Mouse (Mus musculus) T-cell, adult 2 months (primary cell): ENCODE data around the gene Plekhn1.

Source experiments
- DNase-seq: peaks from one replicate; pipeline ENCODE4 v3.0.0; 2022; ENCODE audit warnings: low spot score

Gene Plekhn1

DNA sequence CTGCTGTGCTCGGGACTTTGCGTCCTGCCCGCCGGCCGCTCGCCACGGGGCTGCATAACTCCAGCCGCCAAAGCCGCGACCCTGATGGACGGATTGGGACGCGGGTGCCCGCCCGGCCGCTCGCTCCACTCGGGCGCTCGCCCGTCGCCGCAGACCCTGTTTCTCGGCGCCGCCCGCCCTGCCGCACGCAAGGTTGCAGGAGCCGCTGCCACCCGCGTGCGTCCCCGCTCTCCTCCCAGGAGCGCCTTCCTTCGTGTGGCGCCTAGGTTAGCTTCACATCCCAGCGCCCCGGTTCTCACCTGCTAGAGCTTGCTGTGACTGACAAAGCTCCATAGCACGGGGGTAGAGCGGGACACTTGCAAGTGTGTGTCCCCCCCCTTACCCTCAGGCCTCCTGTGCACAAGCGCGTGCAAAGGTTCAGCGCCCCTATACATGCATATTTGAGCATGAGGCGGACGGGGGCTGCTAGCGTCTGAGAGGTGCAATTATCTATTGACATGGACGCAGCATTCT, at the start of gene Plekhn1:
Gene Plekhn1 (minus strand): TSS at position 157 of the 513 bp plus-strand sequence.
- DNase-seq = peak; percentile 68

DNA sequence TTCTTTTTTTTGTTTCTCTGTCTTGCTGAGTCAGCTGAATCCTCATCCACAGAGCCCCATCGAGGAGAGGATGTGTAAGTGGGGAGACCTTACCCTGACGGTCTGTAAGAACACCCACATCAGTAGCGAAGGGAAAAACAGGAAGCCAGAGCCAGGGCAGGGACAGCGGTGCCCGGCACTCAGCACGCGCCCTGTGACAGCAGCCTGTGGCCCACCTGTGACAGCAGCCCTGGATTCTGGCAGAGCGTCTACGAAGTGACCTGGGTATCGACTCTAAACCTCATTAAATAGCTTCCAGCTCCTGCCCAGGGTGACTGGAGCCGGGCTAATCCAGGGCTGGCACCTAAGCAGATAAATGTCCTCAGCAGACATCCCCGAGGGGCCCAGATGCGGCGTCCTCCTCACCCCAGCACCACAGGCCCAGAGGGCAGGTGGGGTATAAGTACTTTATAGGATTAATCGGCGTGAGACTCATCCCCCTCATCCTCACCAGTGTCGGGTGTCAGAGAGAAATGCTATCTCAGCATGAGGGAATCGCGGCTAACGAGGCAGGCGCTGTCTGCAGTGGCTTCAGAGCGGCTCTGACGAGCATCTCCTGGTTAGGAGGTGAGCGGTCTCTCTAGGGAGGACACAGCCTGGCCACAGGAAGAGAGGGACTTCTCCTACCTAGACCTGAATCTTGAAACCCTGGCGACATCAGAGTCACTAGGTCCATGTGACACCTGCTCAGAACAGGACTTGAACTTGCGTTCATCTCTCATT, 20.6 kb upstream of the Plekhn1 start, which contains the start of gene Samd11:
Gene Samd11 (minus strand): TSS at position 580 of the 762 bp plus-strand sequence.
- DNase-seq = peak; percentile 46

DNA sequence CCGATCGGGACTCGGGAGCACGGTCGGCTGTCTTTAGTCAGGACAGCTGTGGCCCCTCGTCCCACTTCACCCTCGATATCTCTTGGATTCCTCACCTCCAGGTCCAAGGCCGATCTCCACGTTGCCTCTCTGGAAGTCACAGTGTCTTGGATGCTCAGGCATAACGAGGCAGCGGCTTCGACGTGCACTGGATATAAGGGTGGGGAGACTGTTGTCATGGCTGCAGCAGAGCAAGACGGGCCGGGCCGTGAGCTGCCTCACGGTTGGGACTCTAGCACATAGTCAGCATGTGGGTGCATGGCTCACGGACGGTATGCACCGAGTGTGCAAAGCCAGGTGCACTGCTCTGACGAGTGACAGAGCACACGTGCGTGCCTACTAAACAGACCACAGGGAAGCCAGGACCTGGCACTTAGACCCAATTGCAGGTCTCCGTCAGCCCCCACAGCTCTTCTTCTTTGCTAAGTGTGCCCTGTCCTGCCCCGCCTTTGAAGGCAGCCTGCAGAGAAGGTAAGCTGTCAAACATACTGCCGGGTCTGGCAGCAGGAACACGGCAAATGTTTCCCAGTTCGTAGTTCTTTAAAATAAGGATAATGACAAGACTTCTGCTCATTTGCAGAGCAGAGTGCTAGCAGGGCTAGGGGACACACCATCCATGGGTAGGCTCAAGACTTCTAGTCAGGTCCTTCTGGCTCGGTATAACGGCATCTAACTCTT, 19.9 kb upstream of the Plekhn1 start:
- DNase-seq = peak; percentile 25

GRCm38 (mm10) chr4:156253043-156253442, 18.4 kb upstream of the Plekhn1 start:
- DNase-seq = no peak

GRCm38 (mm10) chr4:156252619-156253018, 18.0 kb upstream of the Plekhn1 start:
- DNase-seq = no peak

DNA sequence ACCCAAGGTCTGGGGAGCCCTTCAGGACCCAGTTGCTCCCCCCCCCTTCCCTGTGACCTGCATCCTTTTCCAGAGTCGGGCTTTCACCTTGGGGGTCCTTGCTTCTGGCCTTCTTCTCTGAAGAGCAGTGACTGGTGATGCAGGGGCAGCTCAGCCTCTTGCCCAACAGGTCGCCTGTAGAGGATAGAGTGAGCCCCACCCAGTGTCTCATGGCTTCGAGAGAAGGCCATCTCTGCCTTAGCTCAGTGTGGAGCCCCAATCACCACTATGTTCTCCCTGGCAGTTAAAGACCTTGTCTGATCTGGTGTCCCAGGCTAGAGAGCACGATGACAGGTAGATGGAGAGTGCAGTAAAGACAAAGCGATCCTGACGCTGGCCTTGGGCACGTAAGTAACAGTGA, 17.5 kb upstream of the Plekhn1 start:
- DNase-seq = no peak

DNA sequence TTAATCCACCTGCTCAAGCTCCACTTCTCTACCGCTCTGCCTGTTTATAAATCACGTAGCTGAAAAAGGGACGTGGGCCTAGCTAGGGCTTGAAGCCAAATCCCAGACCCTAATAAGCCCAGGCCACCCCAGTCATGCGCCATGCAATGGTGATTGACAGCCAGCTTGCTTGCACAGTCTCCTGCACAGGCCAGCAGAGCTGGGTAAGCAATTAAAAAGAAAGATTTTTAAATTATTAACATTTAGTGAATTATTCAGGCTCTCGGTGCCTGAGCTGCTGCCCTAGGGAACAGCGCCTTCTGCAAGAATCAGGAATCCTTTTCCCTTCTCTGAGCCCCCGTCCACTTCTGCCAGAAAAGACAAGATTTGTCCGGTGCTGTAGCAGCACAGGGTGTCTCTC, 16.4 kb upstream of the Plekhn1 start:
- no peak for DNase-seq

- no peak for DNase-seq
These were observed 14.9 kb upstream of the Plekhn1 start for GRCm38 (mm10) chr4:156249567-156249966.

DNA sequence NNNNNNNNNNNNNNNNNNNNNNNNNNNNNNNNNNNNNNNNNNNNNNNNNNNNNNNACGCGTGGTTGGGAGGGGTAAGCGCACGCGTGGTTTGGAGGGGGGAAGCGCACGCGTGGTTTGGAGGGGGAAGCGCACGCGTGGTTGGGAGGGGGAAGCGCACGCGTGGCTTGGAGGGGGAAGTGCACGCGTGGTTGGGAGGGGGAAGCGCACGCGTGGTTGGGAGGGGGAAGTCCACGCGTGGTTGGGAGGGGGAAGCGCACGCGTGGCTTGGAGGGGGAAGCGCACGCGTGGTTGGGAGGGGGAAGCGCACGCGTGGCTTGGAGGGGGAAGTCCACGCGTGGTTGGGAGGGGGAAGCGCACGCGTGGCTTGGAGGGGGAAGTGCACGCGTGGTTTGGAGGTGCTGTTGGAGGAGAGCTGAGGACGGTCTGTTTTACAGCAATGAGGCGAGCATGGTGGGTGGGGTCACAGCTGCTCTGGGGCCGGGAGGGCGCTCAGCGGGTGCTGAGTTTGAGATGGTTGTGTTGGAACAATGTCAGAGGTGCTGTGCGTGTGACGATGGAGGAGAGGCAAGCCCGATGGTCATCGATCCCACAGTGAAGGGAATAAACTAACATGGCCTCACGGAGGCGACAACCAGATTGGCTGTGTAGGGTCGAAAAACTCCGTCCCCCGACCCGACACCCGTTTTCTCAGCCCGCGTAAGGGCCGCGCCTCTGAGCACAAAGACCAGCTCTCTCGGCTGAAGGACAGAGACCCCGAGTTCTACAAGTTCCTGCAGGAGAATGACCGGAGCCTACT, 2.2 kb upstream of the Plekhn1 start:
- DNase-seq = no peak

GRCm38 (mm10) chr4:156235808-156236533, 1.3 kb upstream of the Plekhn1 start, which contains the start of gene Noc2l:
Gene Noc2l (plus strand): TSS chr4:156236010.
- DNase-seq = peak; percentile 91

- DNase-seq = no peak
These were observed 708 bp upstream of the Plekhn1 start for GRCm38 (mm10) chr4:156235360-156235770.

DNA sequence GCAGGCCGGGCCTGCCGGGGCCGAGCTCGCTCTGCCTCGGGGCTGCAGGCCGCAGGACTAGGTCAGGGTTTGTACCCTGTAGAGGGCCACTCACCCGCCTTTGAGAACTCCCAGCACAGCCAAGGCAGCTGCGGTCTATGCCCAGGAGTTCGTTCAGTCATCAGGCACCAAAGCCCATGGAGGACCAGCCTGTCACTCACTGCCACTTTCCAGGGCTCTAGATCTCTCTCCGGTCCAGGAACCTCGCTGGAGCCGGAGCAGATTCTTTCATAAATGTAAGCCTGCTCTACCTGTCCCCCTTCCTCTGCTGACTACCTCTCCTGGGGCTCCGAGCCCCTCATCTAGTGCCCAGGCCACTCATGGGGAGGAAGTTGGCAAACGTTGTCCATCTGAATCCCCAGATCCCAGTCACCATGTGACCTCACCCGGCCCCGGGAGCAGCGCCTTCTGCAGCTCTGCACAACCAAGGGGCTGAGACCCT, 596 bp downstream of the Plekhn1 start:
- DNase-seq = no peak

DNA sequence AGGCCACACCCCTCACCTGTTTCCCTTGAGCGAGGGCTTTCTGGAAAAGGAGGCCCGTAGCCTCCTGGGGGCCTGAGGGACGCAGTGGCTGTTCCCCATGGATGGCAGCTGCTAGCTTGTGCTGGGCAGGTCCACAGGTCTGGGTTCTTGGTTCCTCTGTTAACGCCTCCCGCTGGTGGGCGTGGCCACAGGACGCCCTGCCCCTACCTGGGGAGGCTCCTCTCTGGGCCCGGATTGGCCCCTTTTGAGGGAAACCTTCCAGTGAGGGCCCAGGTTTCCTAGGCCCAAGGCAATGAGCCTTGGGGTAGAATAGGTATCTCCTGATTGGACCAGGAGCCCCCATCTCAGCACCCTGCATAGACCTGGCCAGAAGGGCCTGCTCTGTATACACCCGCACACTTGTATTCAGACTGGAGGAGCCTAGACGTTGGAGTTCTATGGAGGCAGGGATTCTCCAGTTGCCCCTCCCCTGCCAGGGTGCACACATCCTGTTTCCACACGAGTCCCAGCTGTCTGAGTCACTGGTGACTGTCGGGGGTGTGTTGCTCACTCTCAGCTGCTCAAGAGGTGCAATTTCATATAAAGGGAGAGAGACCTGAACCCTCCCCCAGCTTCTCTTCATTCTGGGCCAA, 6.1 kb downstream of the Plekhn1 start:
- DNase-seq = no peak

- DNase-seq = no peak
These were observed 6.8 kb downstream of the Plekhn1 start for GRCm38 (mm10) chr4:156227752-156228392.

DNA sequence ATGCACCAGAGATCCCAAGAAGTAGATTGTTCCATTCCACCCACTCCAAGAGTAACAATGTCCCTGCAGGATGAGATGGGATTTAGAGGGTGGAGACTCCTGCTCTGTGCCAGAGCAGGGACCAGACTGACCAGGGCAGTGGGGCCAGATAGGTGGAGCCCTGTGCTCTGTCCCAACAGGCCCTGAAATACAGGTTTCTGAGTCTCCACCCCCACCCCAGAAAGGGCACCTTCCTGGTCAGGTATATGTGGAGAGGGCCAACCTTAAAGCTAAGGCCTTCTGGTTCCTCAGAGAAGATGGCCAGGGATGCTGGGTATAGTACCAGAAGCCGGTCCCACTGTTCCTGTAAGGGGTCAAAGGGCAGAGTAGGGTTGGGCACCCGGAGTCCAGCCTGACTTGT, 10.4 kb downstream of the Plekhn1 start:
- no peak for DNase-seq

DNA sequence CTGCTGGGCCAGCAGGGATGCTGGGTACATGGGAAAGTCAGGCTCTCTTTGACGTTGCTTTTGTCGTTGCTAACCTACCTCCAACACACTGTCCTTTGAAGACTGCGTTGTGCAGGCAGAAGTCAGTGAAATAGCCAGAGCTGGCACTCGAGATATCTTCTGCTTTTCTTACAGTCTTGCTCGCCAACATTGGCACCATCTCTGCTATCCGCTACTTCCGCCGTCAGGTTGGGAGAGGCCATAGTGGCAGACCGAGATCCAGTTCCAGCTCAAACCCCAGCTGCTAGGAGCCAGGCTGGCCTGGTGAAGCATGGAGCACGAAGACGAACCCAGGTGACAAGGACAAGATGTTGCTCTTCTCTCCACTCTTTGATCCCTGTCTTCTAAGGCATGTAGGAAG, 14.7 kb downstream of the Plekhn1 start:
- DNase-seq = no peak

DNA sequence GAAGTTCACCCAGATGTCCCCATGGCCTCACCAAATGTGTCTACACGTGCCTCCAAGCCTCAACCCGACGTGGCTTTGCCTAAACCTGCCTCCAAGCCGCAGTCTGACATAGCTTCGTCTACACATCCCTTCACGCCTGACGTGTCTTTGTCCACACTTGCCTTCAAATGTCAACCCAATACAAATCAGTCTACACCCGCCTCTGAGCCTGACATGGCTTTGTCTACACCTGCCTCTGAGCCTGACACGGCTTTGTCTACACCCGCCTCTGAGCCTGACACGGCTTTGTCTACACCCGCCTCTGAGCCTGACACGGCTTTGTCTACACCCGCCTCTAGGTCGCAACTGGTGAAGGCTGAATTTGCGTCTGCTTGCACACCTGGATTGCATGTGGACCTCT, 16.8 kb downstream of the Plekhn1 start:
- DNase-seq = no peak

GRCm38 (mm10) chr4:156217022-156217669, 17.5 kb downstream of the Plekhn1 start:
- no peak for DNase-seq

DNA sequence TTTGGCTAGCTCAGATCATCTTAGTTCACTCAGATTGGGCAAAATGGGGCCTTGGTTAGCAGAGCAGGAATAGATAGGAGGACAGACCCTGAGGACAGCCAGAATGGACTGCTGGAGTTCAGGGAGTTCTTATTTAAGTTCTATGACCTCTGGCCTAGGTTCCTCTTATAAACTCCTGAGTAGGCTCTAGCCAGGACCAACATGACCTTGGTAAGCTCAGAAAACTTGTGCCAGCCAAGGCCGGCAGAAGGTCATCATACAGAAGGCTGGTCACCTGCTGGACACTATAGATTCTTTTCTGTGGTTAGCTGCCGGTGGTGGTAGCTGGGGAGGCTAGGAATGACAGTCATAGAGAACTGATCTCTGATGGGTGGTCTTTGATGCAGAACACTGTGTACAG, 18.5 kb downstream of the Plekhn1 start:
- DNase-seq = no peak

GRCm38 (mm10) chr4:156215649-156216048, 19.0 kb downstream of the Plekhn1 start, which contains the start of gene Perm1:
Gene Perm1 (plus strand): TSS chr4:156215868.
- no peak for DNase-seq
